Mouse (Mus musculus) inflammation-experienced regulatory T-cells, adult 16 weeks (primary cell): ENCODE results near the gene a. TPM values are rescaled to one million over a fixed set of nuclear protein-coding genes. Genes with fewer than 3 reads are reported as not detected.

ENCODE experiments used
- polyA plus RNA-seq: library from polyadenylated mRNA; unstranded; fragments of 100-300 nt; shearing (Covaris generic); gene quantifications from one replicate; pipeline ENCODE4 v1.2.1, GENCODE M21; 2017

Gene a
- not detected for polyA plus RNA-seq

GRCm38 (mm10) chr2:154790656-154791483 lies at the start of gene a, which contains the start of gene Raly:
Gene a, plus strand, starts transcription at chr2:154791402.
Gene Raly, plus strand, starts transcription at chr2:154791096.

GRCm38 (mm10) chr2:154769930-154770329 lies 21.3 kb upstream of the a start, which contains the start of gene Gm14214:
Gene Gm14214, minus strand, starts transcription at chr2:154770030.

GRCm38 (mm10) chr2:154892201-154893044 lies 101.2 kb downstream of the a start, which contains the start of gene Eif2s2:
Gene Eif2s2, minus strand, starts transcription at chr2:154892935.

DNA sequence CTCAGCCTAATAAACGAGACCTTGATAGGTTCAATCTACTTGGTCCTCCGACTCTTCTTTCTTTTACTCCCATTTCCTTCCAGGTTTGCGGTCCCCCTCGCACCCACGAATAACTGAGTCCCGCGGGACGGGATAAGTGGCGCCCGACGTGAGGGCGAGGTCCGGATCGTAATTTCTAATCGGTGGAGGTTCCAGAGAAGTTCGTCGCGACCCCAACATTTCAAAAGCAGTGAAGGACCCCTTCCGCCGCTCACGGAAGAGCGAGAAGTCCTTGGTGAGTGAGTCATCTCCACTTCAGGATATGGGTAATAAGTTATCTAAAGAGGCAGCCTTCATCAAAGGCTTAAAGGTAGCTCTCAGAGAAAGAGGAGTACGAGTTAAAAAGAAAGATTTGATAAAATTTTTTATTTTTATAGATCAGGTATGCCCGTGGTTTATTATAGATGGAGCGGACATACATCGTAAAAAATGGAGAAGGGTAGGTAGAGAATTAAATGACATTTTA lies 227.1 kb downstream of the a start, which contains the start of gene Gm14226:
Gene Gm14226 (plus strand): TSS at position 16 of the 505 bp plus-strand sequence.

GRCm38 (mm10) chr2:155073978-155074765 lies 283.0 kb downstream of the a start, which contains the start of gene Ahcy:
Gene Ahcy, minus strand, starts transcription at chr2:155074497.

Other genes starting within 250 kb of the a start
- not detected for gene 1700003F12Rik, start 244.3 kb upstream of the a start, polyA plus RNA-seq
- not detected for gene Actl10, start 239.6 kb upstream of the a start, polyA plus RNA-seq
- not detected for gene Necab3, start 232.5 kb upstream of the a start, polyA plus RNA-seq
- gene E2f1, start 221.5 kb upstream of the a start, polyA plus RNA-seq: 0.80 TPM
- gene Pxmp4, start 187.7 kb upstream of the a start, polyA plus RNA-seq: 24.1 TPM
- 0.74 TPM for gene Zfp341, start 178.1 kb upstream of the a start, polyA plus RNA-seq
- gene 4930519P11Rik, start 178.0 kb upstream of the a start, polyA plus RNA-seq: not detected
- 5.5 TPM for gene Chmp4b, start 139.7 kb upstream of the a start, polyA plus RNA-seq
- gene Gm14214, start 21.4 kb upstream of the a start, polyA plus RNA-seq: not detected
- 22.2 TPM for gene Raly, start 306 bp upstream of the a start, polyA plus RNA-seq
- 56.4 TPM for gene Eif2s2, start 101.5 kb downstream of the a start, polyA plus RNA-seq
- not detected for gene Gm14226, start 226.9 kb downstream of the a start, polyA plus RNA-seq